Mouse (Mus musculus) adrenal gland, adult (tissue): ENCODE measurements around the gene Vwa3b.
A peak's percentile ranks its signal among the peaks of the same experiment; 100 is the strongest.
"Not testable (repeated sequence)": the region's sequence is repeated elsewhere in the genome, so short reads cannot be mapped to it uniquely, and the experiment has no call there.

Source experiments
- DNase-seq, 2 experiments: peaks; one replicate each; pipeline ENCODE4 v3.0.0; 2022 to 2023; ENCODE audit warnings: low spot score in 1 of 2; ENCODE audit not compliant: inconsistent age in 2 of 2

The Vwa3b gene

DNA sequence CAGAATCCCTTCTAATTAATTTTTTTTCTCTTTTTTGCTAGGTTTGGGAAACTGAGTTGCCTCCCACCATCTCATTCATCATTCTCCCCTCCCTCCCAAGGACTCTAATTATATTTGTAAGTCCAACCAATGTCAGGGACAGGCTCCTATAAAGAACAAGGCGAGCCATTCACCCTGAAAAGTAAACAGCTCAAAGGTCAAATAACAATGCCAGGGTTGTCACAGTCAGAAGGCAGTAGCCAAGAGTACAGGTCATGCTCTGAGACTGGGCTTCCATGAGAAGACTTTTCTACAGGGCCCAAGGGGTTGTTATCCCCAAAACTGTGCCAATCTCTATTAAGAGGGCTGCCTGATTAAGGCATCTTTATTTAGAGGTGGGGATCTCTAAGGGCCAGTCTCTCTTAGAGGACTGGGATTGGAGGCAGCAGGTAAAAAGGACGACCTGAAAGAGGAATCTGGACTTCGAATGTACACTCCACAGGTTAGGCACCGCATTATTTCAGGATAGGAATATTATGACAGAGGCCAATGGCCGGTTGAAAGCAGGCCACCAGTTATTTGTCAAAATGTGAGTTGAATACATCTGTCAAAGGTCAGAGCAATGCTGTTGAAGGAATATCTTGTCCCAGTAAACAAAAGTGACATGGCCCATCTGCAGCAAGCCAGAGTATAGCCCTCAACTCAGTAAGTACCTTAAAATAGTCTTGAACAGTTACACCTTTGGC, at the start of gene Vwa3b:
Vwa3b (plus strand) TSS at position 635 of the 725 bp plus-strand sequence.
- DNase-seq = peak in 1 of 2 experiments; percentile 27

DNA sequence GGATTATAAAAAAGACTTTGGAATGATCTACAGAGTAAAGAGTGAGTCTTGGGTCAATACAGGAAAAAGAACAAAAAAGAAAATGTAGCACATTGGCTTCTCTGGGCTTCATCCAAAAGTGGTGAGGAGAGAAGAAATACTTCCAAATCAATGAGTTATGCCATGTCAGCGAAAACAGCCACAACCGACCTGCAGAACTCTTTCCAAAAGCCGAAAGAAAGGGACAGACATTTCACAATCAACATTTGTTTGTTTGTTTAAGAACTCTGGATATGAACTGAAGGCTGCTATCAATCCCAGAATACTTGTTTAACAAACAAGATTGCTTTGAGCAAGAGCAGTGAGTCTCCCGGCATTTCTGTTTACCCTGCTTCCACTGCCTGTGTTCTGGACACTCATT, 49.6 kb upstream of the Vwa3b start:
- DNase-seq = no peak

DNA sequence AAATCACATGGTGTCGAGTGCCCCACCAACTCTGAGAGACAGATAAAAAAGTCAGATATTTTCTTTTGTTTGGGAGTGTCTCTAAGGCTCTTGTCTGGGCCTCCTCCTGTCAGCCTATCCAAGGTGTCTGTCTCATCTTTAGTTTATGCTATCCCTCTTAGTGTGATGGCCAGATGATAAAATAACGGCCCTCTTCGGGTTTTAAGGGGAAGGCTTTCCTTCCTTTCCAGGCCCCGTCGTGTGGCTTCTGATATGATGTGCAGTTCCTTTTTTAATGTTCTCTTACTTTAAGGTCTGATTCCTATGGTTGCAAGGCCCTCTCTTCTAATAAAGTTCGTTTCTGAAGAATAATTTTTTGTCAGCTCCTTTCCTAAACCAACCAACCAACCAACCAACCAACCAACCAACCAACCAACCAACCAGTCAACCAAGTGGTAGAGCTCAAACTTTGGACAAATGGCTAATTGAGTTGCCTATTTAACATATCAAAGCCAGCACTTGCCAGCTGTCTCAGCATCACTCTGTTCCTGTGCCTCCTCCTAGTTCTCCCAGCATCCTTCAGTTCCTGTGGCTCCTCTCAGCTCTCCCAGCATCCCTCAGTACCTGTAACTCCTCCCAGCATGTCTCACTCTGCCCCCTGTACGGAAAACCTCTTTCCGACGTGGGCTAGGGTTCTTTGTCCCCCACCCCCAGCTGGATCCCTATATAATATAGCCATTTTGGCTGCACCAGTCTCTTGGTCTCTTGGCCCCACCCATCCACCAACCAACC, 44.0 kb upstream of the Vwa3b start:
- no peak for DNase-seq

DNA sequence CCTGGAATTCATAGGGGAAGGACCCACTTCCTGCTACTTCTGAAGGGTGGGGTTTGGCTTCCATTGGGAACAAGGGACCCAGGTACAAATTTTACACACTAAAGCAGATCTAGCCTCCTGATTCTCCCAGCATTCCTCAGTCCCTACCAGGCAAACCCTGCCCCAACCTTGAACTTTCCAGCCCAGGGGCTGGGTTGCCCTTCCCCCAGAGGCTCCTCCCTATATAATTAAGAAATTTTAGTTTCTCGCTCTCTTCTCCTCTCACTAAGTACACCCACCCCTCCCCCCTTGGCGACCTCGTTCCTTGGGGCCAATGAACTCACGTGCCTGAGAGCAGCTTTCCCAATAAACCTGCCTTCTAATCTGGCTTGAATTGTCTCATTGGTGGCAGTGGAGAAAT, 42.6 kb upstream of the Vwa3b start:
- DNase-seq = no peak

- DNase-seq = no peak
Observed at GRCm38 (mm10) chr1:36984406-36984805, 42.0 kb upstream of the Vwa3b start.

- no peak for DNase-seq
Observed at GRCm38 (mm10) chr1:36985896-36986295, 40.5 kb upstream of the Vwa3b start.

DNA sequence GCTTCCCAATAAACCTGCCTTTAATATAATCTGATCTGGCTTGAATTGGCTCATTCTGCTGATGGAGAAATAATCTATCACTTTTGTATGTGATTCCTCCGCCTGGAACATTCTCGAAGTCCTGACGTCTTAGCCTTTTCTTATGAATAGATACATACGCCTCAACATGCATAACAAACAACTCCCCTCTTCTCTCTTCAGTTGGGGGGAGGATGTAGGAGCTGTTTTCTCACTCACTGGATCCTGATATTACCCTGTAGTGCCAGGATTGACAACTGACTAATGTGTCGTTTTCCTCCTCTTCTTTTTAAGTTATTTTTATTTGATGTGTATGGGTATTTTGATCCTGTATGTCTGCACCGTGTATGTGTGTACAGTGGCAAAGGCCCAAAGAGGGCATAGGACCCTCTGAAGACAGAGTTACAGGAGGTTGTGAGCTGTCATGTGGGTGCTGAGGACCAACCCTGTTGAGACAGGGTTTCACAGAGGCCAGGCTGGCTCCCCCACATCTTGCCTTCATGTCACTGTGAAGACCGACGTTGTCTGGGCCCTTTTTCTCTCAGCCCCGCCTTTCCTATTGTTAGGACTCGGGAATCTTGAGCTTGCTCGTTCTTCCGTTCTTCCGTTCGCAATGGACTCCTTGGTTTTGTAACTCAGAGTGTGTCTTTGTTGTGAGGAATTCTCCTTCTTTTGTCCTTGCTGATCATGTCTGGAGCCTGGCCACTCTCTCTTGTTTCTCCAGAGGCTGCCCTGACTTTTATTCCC, 39.8 kb upstream of the Vwa3b start:
- DNase-seq = no peak

DNA sequence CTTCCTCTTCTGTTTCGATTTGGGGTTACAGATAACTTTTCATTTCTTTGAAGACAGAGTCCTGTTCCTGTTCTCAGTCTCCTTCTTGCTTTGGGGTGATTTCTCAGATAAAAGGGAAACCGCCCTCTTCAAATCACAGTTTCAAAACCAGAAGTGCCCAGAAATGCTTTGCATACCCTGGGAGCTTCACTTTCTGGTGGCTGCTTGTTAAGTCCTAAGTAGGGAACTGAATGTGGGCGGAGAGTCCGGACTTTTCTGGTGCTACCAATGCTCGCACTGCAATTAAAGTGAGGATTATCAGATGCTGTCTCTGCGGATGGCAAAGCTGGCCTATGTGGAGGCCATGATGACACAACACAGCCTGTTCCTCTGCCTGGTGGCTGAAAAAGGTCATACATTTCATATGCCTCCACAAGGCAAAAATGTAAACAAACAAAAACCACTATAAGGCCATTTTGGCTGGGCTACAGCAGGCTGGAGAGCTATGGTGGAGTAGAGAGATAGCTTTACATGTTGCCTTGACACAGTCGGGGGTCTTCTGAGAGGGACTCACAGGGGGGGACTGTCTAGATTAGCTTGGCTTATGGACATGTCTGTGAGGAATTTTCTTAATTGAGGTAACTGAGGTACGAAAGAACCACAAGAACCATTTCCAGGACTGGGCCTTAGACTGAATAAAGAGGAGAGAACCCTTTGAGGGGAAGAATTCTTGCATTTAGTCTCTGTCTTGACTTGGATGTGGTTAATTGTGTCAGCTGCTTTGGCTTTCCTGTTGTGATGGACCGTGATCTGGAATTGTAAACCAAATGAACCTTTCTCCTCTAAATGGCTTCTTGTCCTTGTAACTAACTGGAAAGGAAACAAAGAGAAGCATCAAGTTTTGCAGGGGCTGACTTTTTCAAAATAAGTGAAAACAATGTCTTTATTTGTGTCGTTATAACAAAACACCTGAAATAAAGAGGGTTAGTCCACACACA, 38.9 kb upstream of the Vwa3b start:
- DNase-seq = no peak

- DNase-seq = no peak
Observed at GRCm38 (mm10) chr1:36988161-36988560, 38.2 kb upstream of the Vwa3b start.

GRCm38 (mm10) chr1:36988561-36988960, 37.8 kb upstream of the Vwa3b start:
- no peak for DNase-seq

- no peak for DNase-seq
Observed at GRCm38 (mm10) chr1:36994296-36994695, 32.1 kb upstream of the Vwa3b start.

- DNase-seq = no peak
Observed at GRCm38 (mm10) chr1:36995760-36996159, 30.6 kb upstream of the Vwa3b start.

GRCm38 (mm10) chr1:36996561-36997213, 29.7 kb upstream of the Vwa3b start:
- DNase-seq = peak; percentile 64 to 88

DNA sequence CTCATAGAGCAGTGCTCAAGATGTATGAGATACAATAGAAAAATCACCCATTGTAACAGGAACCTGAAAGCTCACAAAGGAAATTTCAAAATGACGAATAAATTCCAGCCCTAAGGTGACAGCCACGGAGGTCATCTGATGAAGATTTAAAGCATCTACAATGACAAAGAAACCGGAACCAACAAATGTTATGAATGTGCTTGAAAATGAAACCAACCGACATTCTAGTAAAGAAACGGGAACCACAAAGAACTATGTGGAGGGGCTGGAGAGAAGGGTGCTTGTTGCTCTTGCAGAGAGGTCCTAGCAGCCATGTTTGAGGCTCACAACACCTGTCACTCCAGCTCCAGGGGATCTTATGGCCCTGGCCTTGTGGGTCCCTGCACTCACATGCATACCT, 26.1 kb upstream of the Vwa3b start:
- peak in 1 of 2 experiments; percentile 27 for DNase-seq

- DNase-seq = no peak
Observed at GRCm38 (mm10) chr1:37001636-37002315, 24.6 kb upstream of the Vwa3b start.

- DNase-seq = no peak
Observed at GRCm38 (mm10) chr1:37002316-37003008, 23.9 kb upstream of the Vwa3b start.

- DNase-seq = no peak
Observed at GRCm38 (mm10) chr1:37004533-37004932, 21.9 kb upstream of the Vwa3b start.

DNA sequence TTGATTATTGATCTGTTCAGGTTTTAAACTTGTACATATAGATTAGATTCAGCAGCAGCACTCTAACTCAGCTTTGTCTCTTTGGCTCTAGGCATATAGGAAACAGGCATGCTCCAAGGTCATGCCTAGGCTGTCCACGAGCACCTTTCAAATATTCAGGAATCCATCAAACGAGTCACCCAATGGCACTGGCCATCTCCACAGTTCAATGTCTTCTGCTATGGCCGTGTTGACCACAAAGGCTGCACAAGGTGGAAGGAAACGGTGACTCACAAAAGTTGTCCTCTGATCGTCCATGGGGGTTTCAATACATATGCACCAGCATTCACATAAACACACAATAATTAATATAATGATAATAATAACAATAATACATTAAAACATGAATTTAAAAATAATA, 21.4 kb upstream of the Vwa3b start:
- no peak for DNase-seq

GRCm38 (mm10) chr1:37006529-37006928, 19.9 kb upstream of the Vwa3b start:
- DNase-seq = not testable (repeated sequence)
